Mouse (Mus musculus): ENCODE data around the gene Faf1. TPM values are rescaled to one million over a fixed set of nuclear protein-coding genes. Genes with fewer than 3 reads are reported as not detected.

Faf1 gene
- 14.8 TPM for polyA plus RNA-seq (2014; fragmentation: Illumina TruSeq; extraction: RNeasy Lipid Tissue Mini Kit (QIAGEN cat#74804); ENCODE audit: insufficient read depth, low read depth, low replicate concordance)

GRCm38 (mm10) chr4:109676218-109677215 lies at the start of gene Faf1:
Gene Faf1, plus strand, starts transcription at chr4:109676588.

GRCm38 (mm10) chr4:109666461-109667269 lies 9.7 kb upstream of the Faf1 start, which contains the start of gene Cdkn2c:
Gene Cdkn2c, minus strand, starts transcription at chr4:109667189.

GRCm38 (mm10) chr4:109977148-109978067 lies 301.0 kb downstream of the Faf1 start, which contains the start of gene Dmrta2:
Gene Dmrta2, plus strand, starts transcription at chr4:109978053.

Other genes with a start within 250 kb of the Faf1 start
- gene Rnf11, start 191.9 kb upstream of the Faf1 start, polyA plus RNA-seq (2014; fragmentation: Illumina TruSeq; extraction: RNeasy Lipid Tissue Mini Kit (QIAGEN cat#74804); ENCODE audit: insufficient read depth, low read depth, low replicate concordance): 81.8 TPM
- gene 4930522H14Rik, start 145.3 kb upstream of the Faf1 start, polyA plus RNA-seq (2014; fragmentation: Illumina TruSeq; extraction: RNeasy Lipid Tissue Mini Kit (QIAGEN cat#74804); ENCODE audit: insufficient read depth, low read depth, low replicate concordance): not detected
- gene Cdkn2c, start 9.4 kb upstream of the Faf1 start, polyA plus RNA-seq (2014; fragmentation: Illumina TruSeq; extraction: RNeasy Lipid Tissue Mini Kit (QIAGEN cat#74804); ENCODE audit: insufficient read depth, low read depth, low replicate concordance): 23.3 TPM

All from lung, adult 10 weeks (tissue).